Mouse (Mus musculus) embryonic fibroblast, embryonic 13.5 days (primary cell): ENCODE results near the gene Vars2.

Source experiments
- CTCF ChIP-seq: IDR thresholded peaks from 2 replicates; pipeline ENCODE4 v1.5.1; 2011; ENCODE audit warnings: mild to moderate bottlenecking, control low read depth, low read length, moderate library complexity, borderline replicate concordance; ENCODE audit not compliant: insufficient read depth
- POLR2A ChIP-seq: IDR thresholded peaks from 2 replicates; pipeline ENCODE4 v1.6.1; 2011; ENCODE audit warnings: low read depth, mild to moderate bottlenecking, control low read depth, low read length, moderate library complexity

DNA sequence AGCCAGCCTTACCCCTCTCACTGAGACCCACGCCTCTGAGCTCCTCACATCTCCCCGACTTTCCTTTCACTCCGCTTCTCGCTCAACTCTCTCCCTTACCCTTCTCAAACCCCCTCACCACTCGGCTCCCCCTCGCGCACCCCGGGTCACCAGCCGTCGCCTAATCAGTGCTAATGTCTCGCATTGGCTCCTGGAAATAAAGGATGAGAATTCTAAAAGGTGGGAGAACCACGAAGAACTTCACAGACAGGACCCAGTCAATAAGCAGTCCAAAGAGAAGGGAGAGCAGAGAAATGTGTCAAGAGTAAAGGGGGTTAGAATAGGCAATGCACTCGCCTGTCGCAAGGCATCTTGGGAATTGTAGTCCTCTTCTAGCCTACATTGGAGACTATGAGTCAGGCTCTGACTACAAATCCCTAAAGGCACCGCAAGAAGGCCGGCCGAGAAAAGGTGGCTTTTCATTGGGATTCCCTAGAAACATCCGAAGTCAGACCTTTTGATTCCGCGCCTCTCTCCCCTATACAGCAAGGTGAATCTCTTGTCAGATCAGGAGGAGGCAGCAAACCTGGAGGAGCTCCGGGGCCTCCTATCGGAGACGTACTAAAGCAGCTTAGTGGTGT lies 6.1 kb upstream of the Vars2 start, which contains the start of gene Gtf2h4:
- no peak for TF ChIP-seq CTCF
- TF ChIP-seq POLR2A: peak; percentile 55; the same call in 1 of the 2 replicates
